Mouse (Mus musculus) heart, postnatal 4 days (tissue): ENCODE results near the gene Tbc1d1. TPM values are rescaled to one million over a fixed set of nuclear protein-coding genes. Genes with fewer than 3 reads are reported as not detected.
A peak's percentile ranks its signal among the peaks of the same experiment; 100 is the strongest.

Experiments
- DNase-seq: peaks from one replicate; pipeline ENCODE4 v3.0.0; 2021
- microRNA-seq, 2 experiments: library from miRNA; unstranded; fragments of <30 nt; microRNA quantifications; one replicate each; pipeline ENCODE4 v1.2.0; 2021 to 2022
- total RNA-seq, 2 experiments: library from RNA; stranded (reverse); gene quantifications; 2 replicates each; pipeline ENCODE4 v1.2.3; 2021

The Tbc1d1 gene
- total RNA-seq, 2 experiments from 2014 or later, result 55.5 to 58.6 TPM

DNA sequence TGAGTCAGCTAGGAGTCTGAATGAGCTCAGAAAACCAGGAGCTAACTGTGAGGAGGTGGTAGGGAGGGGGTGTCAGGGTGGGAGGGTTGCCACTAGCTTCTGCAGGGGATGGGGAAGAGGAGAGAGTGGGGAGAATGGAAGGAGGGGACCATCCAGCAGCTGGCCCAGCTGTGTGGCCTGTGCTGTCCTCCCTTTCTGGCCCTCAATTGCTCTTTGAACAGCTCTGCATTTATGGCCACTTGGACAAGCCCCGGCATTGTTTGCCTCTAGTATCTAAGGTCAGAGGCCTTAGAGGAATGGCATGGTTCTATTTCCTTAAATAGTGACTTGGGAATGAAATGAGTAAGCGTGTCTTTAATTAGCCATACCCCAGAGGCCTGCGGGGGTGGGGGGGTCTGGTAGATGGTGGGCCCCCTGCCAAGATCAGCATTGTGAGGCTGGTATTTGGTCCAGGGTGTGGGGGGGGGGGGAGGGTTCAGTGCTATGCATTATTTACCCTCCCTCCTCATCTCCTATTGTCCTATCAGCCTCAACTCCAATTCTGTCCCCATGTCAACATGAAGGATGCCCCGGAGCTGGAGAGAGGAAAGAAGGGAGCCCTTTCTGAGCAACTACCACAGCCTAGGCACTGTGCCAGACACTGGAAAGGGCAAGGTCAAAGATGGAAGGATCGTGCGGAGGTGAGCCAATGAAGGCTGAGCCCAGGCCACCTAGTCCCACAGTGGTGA lies 233.3 kb downstream of the Tbc1d1 start:
- DNase-seq, result peak; percentile 70

GRCm38 (mm10) chr5:64391346-64391745 lies 235.2 kb downstream of the Tbc1d1 start:
- no peak for DNase-seq

DNA sequence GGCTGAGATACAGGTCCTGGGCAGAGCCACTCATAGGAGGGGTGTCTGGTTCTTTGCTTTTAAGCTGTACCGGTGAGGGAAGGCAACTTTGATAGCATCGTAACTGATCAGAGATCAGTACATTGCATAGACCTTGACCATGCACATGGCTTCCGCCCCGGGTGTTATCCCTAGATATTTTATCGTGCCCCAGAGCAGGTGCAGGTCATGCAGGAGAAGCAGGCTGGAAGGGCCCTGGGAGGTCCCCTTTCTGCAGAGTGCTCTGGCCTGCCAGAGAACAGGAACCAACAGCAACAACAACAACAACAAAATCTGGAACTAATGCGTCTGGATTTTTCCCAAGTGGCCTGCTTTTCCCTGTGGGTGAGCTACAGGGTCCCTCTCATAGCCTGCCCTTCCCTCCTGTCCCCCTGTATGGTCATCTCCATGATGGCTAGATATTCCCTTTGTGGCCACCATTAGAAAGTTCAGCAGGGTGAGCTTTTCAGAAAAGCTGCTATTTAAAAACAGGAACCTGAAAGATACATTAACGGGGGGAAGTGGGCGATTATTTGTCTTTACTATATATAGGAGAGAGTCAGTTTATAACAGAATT lies 236.4 kb downstream of the Tbc1d1 start:
- no peak for DNase-seq

DNA sequence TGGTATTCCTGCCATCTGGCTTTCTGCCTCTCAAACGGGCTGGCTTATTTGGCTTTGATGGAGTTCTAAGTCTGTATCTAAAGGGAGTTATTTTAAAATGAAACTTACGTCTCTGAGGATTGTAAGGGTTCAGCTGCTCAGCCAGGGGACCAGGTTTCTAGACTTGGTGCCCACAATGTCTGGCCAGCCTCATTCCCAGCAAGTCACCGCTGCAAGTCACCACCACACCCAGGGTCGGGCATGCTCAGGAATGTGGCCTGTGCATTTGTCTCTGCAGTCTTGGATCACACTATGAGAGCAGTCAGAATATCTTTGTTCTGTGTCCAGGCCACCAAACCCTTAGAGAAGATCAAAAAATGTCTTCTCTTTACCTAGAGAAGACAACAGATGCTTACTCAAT lies 237.4 kb downstream of the Tbc1d1 start:
- DNase-seq, result no peak

DNA sequence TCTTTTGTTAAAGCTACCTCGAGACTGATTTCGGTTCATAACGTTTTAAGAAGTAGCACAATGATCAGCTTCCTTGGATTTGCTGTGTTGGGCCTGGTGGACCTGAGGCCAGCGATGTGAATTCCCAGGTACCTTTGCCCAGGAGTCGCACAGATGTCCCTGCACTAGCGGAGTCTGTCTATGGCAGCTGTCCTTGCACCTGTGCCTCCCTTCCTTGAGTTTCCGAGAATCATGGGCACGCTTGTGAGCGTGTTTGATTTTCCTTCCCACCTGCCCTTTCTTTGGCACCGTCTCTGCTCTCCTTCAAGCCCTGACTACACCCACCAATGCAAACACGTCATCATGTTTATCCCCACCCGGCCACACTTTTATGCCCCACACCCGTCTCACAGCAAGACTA lies 242.1 kb downstream of the Tbc1d1 start:
- DNase-seq, result no peak

GRCm38 (mm10) chr5:64400742-64401141 lies 244.6 kb downstream of the Tbc1d1 start:
- no peak for DNase-seq

Small RNA genes lying within 50 kb of the gene (microRNA-seq; reads per million reads assigned to microRNA genes)
- gene Gm22395, result 0 reads per million in 2 experiments

Other genes starting within 250 kb of the Tbc1d1 start
- 10 to 100 TPM; 18.9 to 20.1 TPM for gene Rell1, start 187.4 kb upstream of the Tbc1d1 start, total RNA-seq
- 10 to 100 TPM; 13.2 to 14.5 TPM for gene Pgm2, start 63.4 kb upstream of the Tbc1d1 start, total RNA-seq